Mouse (Mus musculus): ENCODE results near the gene Tor1aip1.
A peak's percentile ranks its signal among the peaks of the same experiment; 100 is the strongest.

Gene Tor1aip1

DNA sequence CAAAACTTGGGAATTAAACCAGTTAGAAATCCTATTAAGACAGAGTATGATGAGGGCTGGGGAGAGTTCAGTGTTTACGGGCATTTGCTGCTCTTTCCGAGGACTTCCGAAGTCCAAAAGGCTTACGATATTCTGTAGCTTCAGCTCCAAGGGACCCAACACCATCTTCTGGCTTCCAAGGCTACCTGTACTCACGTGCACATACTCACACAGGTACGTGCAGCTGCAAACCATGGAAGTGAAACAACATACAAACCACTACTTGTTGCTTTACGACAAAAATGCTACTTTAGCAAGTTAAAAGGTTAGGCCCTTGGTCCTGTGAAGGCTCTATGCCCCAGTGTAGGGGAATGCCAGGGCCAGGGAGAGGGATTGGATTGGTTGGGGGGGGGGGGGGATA is 2.4 kb downstream of the Tor1aip1 start:
- DNase-seq (ENCODE audit: low spot score), result no peak

DNA sequence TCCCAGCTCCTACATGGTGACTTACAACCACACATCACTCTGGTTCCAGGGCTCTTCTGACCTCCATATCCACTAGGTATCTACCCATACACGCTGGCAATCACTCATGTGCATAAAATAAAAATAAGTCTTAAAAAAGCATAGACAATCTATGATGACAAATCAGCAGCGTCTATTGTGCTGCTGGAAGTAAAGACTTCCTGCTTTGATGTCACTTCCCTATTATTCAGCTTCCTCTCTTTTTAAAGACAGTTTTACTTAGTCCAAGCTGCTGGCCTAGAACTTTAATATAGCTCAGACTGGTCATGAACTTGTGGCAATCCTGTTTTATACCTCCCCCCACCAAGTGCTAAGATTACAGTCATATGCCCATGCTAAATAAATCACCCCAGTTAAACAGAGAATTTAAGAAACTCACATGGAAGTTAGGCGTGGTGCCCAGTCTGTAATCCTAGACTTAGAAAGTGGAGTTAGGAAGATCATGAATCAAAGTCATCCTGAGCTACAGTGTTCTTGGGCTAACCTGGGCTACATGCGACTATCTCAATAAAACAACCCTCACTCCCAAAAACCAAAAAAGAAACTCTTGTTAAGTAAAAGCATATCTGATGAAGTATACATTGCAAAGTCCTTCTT is 7.8 kb downstream of the Tor1aip1 start:
- no peak for DNase-seq (ENCODE audit: low spot score)

DNA sequence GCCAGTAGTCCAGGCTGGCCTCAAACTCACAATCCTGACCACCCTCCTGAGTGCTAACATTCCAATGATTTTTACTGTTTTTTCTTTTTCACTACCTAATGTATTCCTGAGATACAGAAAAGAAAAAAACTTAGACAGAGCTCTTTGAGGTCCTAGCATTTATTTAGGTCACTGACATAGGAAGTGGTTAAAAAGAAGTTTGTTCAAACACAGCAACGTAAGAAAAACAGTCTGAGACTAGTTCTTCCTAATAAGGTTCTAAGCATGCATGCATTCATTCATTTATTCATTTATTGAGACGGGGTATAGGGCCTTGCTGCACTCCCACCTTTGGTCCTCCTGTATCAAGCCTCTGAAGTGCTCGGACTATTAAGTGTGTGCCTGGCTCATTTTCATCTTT is 8.4 kb downstream of the Tor1aip1 start:
- no peak for DNase-seq (ENCODE audit: low spot score)

DNA sequence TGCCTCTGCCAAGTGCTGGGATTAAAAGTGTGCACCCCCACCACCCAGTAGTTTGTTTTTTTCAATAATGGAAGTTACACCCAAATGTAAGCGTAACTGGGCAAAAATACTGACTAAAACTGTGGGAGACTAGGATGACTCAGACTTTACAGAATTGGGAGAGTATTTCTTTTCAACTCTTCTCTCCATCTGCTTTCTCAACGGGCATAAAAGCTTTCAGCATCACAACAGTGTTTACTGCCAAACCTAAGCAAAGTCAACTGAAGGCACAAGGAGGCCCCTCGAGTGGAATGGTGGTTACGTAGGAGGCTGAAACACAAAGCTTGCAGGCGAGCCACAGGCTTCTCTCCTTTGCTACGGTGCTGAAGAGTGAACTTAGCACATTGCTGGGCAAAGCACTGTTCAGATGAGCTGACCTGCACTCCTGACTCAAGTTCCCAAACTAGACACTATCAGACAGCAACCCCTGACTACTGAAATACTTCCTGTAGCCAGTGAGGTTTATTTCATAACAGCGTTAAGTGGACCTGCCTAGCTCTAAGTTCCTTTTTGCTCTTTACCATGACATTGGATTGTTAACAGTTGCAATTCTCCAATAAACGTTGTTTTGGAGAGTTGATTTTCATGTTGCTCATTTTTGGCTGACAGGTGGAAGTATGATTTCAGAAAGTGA is 11.3 kb downstream of the Tor1aip1 start:
- no peak for DNase-seq (ENCODE audit: low spot score)

DNA sequence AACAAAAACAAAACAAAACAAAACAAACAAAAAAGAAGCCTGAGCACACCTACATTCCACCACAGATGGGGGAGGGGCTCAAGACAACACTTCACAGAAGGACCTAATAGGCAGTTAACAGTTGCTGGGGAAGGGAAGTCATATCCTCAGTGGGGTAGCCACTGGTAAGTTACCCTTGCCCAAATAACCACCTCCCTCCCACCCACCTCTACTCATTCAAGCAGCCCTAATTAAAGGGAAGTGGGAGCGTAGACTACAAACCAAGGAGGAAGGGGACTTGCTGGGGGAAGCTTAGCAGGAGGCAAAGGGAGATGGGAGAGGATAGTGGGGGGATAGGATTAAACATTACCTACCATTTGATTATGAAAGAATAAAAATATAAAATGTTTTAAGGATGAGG is 15.9 kb downstream of the Tor1aip1 start:
- DNase-seq (ENCODE audit: low spot score), result no peak

DNA sequence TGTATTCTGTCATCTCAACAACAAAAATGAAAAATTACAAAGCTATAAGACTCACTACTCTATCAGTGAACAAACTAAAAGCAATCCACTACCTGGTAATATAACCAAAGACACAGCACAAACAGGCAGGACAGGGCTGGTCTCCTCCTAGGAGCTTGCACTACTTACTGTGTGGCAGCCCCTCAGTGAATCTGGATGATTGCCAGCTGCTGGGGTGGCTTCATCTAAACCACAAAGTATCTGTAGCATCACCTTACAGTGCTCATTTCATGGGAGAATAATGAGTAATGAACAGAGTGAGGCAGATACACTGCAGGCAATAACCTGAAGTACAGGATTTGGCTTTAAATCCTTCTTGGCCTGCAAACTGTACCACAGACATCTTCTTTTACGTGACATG is 16.5 kb downstream of the Tor1aip1 start:
- no peak for DNase-seq (ENCODE audit: low spot score)

DNA sequence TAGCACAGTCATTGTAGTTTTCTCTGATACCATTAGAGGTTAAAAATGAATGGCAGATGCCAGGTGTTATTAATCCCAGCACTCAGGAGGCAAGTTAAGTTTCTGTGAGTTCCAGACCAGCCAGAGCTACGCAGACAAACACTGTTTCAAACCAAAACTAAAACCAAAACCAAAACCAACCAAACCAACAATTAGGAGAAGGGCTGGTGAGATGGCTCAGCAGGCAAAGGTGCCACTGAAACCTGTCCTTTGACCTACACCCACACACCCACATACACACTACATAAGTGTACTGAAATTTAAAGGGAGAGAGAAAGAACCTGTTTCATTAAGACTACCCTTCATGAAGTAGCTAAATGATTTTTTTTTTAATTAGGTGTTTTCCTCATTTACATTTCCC is 27.3 kb downstream of the Tor1aip1 start:
- DNase-seq (ENCODE audit: low spot score), result no peak

DNA sequence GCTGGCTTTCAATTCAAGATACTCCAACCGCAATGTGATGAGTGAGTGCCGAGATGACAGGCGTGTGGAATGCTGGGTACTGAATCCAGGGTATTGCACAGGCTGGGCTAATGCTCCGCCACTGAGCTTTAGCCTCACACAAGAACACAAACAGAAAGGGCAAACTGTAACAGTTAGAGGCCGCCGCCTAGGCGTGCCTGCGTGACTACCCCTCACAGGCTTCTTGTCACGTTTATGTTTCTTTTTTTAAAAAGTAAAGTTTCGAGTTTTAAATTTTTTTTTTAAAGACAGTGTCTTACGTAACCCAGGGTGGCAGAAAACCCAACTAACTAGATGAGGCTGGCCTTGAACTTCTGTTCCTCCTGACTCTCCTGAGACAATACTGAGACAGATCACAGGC is 30.4 kb downstream of the Tor1aip1 start:
- no peak for DNase-seq (ENCODE audit: low spot score)

DNA sequence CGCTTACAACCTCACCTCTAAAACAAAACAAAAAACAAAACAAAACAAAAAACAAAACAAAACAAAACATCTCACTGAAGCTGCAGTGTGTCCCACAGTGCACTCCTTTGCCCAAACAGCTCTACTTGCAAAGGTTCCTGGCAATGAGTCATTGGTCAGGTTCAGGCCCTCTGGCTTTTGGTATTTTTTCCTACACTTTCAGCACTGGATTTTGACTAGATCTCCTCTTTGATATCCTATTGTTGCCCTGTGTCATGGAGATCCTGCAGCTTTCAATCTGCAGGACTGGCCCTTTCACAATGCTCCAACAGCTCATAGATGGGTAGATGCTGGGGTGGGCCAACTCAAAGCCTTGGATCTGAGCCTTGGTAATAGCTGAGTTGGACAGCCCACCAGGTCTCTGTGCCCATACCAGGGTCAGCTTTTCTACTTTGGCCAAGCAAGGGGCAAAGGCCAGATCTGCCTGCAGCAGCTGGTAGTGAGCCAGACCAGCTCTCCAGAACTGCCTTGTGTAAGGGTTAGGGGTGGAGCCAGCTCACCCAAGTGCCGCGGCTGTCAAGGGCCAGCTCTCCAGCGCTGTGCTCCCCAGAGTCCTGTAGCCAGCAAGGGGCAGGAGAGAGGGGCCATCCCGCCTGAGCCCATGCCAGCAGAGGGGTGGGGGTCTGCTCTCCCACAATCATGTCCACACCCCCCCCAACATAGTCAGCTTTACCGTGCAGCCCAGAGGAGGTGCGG is 32.9 kb downstream of the Tor1aip1 start:
- DNase-seq (ENCODE audit: low spot score), result no peak

DNA sequence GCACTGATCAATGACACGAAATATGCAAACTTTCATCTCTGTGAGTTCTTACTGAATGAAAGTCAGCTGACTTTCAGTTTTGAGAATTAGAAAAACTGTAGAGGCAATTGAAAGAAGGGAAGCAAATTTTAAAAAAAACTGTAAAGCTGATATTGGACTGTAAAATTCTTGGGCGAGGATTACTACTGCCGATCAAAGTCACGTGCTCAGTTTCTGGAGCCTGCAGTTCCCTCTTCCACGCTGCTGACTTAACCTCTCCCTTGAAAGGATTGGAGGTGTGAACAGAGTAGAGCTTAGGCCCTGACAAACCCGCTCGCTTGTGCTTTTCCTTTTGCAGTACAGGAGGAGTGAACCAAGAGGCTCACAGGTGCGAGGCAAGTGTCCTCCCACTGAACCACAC is 33.9 kb downstream of the Tor1aip1 start:
- no peak for DNase-seq (ENCODE audit: low spot score)

DNA sequence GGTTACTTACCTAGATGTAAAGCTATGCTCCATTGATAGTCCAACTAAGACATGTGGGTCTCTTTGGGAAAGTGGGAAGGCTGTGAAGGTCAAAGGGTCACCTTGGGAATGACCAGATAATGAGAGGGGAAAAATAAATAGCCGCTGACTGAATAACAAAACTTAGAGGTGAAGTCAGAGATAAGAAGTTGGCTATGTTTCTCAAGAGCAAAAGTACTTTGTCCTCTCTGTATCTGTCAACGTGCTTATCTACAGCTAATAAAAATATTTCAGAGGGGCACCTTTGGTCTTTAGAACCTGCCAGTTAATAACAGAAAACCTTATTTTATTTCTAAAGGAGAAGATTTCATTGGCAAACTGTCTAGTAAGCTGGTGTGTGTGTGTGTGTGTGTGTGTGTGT is 40.7 kb downstream of the Tor1aip1 start:
- DNase-seq (ENCODE audit: low spot score), result no peak

DNA sequence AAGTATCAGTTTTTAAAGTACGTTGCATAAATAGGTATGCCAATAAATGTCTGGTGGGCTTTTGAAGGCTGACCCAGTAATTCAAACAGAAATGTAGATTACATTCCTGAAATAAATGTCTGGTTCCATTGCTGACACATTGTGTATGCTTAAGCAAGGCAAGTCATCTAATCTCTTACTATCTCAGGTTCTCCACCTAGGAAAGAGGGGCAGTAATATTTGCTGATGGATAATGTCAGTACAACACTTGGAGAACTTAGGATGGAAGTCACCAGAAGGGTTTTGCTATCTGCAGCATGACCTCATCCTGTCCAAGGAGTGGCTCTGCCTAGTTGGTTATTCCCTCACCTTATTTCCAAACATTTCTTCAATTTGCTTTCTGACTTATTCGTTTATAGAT is 41.8 kb downstream of the Tor1aip1 start:
- DNase-seq (ENCODE audit: low spot score), result no peak

DNA sequence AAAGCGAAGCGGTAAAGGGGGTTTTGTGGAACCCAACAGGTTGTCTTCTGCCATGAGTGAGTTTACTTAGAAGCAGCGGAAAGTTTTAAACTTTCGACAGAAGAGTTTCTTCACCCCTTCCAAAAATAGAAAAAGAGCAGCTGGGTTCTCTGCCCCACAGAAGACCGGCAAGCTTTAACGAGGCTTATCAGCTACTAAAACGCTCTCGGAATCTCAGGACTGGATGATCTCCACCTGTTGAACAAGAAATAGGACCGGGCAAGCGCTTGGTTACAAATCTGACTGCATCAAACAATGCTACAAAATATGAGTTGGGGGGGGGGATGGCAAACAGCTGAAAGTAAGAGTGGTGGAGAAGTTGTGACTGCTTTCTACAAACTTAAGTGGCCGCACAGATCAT is 45.9 kb downstream of the Tor1aip1 start:
- no peak for DNase-seq (ENCODE audit: low spot score)

DNA sequence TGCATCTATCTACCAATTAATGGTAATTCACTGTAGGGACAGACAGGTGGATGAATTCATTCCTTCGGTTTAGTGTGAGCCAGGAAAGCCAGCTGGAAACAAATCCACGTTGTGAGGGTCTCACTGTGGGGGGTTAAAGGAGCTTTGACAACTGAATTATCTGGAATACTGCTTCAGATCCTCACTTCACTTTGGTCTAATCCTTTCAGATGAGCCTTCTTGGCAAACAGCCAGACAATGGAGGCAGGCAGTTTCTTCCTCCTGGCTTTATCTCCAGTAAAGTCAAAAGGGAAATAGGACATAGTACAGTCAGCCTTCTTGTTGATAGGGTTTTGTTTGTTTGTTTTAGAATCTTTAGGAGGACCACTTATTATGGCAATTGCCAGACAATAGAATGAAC is 46.9 kb downstream of the Tor1aip1 start:
- peak; percentile 18 for DNase-seq (ENCODE audit: low spot score)

DNA sequence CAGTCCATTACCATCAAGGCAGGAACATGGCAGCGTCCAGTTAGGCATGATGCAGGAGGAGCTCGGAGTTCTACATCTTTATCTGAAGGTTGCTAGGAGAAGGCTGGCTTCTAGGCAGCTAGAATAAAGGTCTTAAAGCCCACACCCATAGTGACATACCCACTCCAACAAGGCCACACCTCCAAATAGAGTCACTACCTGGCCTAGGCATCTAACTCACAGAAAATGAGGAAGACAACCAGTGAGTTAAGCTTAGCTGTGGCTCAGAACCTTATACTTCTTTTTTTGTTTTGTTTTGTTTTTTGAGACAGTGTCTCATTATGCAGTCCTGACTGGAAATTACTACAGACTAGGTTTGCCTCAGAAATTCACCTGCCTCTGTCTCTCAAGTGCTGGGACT is 48.7 kb downstream of the Tor1aip1 start:
- DNase-seq (ENCODE audit: low spot score), result no peak

DNA sequence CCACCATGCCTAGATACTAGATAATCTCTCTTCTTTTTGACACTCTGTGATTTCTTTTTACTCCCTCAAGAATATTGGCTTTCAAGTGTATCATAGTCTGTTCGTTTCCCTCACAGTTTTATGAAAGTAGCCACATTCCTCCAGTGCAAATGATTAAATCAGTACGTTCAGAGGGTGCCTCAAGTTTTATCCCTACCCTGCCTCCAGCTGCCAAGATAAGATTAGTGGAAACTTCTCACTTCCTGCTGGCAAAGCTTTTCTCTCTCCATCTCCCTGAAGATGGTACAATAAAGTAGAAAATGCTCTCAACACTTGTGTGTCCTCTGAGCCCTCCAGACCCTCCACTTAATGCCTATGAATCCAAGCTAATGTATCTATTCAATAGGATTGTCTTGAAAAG is 61.3 kb downstream of the Tor1aip1 start:
- DNase-seq (ENCODE audit: low spot score), result no peak

DNA sequence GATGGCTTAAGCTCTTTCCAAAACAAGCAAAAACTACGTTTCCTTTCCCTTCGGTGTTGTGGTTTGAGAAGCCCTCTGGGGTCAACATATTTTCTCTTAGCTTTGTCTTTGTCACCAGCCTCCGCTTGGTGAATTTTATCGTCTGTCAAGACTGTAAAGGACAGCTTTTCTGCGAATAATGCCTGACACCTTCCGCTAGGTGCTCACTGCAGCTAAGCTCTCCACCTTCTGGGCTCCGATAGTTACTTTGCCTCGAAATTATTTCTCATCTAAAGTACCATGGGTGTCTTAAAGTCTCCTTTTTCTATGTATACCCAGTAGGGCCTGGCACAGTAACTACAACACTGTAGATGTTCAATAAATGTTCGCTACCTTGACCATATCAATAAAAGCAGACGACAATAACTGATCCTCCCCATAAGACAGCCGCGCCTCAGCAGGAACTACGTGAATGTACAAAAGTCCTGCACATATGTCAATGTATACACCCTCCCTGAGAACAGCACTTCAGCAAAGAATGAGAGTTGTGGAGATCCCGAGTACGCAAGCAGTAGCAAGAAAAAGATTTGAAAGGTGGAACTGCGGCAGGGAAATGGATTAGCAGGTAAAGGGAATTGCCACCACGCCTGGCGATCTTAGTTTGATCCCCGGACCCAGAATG is 62.4 kb downstream of the Tor1aip1 start:
- no peak for DNase-seq (ENCODE audit: low spot score)

DNA sequence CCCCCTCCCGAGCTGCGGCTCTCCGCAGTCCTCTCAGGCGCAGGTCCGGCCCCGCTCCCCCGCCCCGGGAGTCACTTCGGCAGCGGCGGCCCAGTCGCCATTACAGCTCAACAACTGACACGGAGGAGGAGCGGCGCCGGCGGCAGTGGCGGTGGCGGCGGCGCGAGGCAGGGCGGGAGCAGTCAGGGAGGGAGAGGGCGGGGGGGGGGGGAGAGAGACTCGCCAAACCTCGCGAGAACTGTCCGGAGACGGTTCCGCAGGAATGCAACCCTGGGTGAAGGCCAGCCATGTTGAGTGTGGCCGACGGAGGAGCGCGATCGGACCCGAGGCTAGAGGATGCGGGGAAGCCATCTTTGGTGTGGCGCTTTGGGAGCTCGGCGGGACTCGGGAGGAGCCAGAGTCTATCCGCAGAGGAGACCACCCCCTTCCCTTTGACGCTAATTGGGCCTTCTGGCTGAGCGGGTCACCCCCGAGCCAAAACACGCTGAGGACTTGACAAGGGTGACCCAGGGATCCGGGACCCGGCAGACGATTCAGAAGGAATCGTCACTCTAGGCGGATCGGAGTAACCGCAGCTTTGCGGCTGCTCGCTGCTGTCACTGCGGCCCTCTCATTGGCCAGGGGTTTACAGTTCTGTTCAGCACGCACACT is 63.1 kb downstream of the Tor1aip1 start, which contains the start of gene Cep350:
Gene Cep350 (minus strand): TSS at position 188 of the 651 bp plus-strand sequence.
- DNase-seq (ENCODE audit: low spot score), result peak; percentile 97

DNA sequence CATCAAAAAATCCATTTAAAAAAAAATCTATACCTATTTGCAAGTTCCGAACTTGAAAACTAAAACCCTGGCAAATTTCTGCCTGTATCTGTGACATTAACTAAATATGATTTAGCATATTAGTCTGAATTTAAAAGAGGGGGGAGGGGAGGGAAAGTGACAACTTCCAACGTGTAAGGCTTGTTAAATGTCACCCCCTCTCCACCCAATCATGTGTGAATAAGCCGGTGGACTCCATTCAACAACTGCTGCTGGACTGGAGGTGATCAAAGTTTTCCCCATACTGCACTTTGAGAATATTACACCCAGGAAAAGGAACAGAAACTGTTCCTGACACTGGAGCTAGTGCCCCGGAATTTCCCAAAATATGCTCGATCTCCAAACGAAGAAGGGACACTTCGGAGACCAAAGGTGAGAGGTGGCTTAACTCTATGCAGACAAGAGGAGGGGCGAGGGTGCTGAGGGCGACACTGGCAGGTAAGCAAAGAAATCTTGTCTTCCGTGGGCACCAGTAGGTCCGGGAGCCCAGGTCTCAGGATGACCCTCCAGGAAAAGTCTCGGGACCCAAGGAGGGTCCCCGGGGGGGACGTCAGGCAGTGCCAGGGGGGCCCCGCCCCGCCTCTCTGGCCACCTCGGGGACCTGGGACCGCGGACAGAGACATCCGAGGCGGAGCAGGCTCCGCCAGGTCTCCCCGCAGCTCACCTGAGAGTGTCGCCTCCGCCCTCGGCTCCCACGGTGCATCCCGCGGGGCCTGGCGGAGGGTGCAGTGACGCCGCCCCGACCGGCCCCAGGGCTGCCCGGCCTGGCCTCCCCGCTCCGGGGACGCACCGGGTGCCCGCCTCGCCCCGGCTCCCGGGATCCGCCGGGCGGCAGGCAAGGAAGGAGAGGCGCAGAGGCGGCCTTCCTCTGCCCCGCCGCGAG is 63.9 kb downstream of the Tor1aip1 start:
- peak; percentile 46 for DNase-seq (ENCODE audit: low spot score)
